Mouse (Mus musculus) kidney, embryonic 16.5 days (tissue): ENCODE data around the gene Adgrl2. TPM values are rescaled to one million over a fixed set of nuclear protein-coding genes. Genes with fewer than 3 reads are reported as not detected.

Experiments
- ATAC-seq: fragments of 200-750 bp; cut with Nextera tagmentation; 2 replicates; pipeline ENCODE4 v1.8.0; 2017; ENCODE audit warnings: moderate TSS enrichment; ENCODE audit not compliant: low FRiP score, low TSS enrichment
- H3K27ac ChIP-seq: fragments of 300-500 bp; sonication (generic); 2 replicates; pipeline ENCODE4 v1.5.1; 2014; ENCODE audit warnings: low read length
- H3K27me3 ChIP-seq: fragments of 300-500 bp; sonication (generic); 2 replicates; pipeline ENCODE4 v1.6.1; 2014; ENCODE audit warnings: low read length, control low read depth, mixed read lengths; ENCODE audit not compliant: insufficient read depth
- H3K36me3 ChIP-seq: fragments of 300-500 bp; sonication (generic); 2 replicates; pipeline ENCODE4 v1.6.1; 2014; ENCODE audit warnings: low read length, control low read depth, mixed read lengths; ENCODE audit not compliant: insufficient read depth
- H3K4me1 ChIP-seq: fragments of 300-500 bp; sonication (generic); 2 replicates; pipeline ENCODE4 v1.6.1; 2014; ENCODE audit warnings: low read length, control low read depth, mixed read lengths; ENCODE audit not compliant: insufficient read depth
- H3K4me2 ChIP-seq: fragments of 300-500 bp; sonication (generic); replicated peaks from 2 replicates; pipeline ENCODE4 v1.6.1; 2014; ENCODE audit warnings: low read depth, low read length
- H3K4me3 ChIP-seq: fragments of 300-500 bp; sonication (generic); 2 replicates; pipeline ENCODE4 v1.5.1; 2014; ENCODE audit warnings: mild to moderate bottlenecking, low read length
- H3K9ac ChIP-seq: fragments of 300-500 bp; sonication (generic); replicated peaks from 2 replicates; pipeline ENCODE4 v1.6.1; 2014; ENCODE audit warnings: low read length
- H3K9me3 ChIP-seq: fragments of 300-500 bp; sonication (generic); 2 replicates; pipeline ENCODE4 v1.6.1; 2016; ENCODE audit warnings: low read length, control low read depth
- WGBS: fragments of 180-500 bp; shearing (Covaris S2); extraction: QIAGEN DNeasy Blood & Tissue Kit; methylation state at CpG from one replicate; pipeline ENCODE4 v1.1.7; 2014; 5-methylcytosine and 5-hydroxymethylcytosine counted together
- polyA plus RNA-seq: library from polyadenylated mRNA; unstranded; fragments of >200 nt; fragmentation: Nextera tagmentation; extraction: Ambion mirVana; gene quantifications from 2 replicates; pipeline ENCODE4 v1.2.1, GENCODE M21; 2015

The Adgrl2 gene
- polyA plus RNA-seq, 1 experiment from 2014 or later = 49.9 TPM

DNA sequence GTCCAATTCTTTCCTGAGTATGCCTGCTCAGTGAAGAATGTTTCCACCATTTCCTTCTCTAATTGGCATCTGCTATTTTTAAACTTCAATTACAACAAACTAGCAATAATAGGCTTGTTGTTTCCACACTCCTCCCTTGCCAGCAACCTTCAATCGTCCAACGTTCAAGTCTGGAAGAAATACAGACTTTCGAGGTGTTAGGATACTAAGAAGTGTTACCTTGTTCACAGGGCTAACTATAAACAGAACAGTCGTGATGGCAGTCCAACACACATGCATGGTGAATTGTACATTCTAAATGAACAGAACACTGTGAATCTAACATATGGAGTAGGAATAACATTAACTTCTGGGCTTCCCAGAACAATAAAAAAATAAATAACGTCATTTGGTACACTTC, 117.8 kb downstream of the Adgrl2 start:
- no peak overlapping the region for H3K4me3 ChIP-seq
- H3K27ac ChIP-seq = no peak overlapping the region
- no peaks in the 10 kb centered on the region for H3K27me3 ChIP-seq
- ATAC-seq = no peak
- no peak overlapping the region for H3K4me2 ChIP-seq
- H3K4me1 ChIP-seq = peaks cover 4% of the 10 kb centered on the region; the same call in 1 of the 2 replicates
- H3K36me3 ChIP-seq = 0 out of 2 replicates have a peak, but pooled peaks cover 6% of the 10 kb centered on the region
- WGBS = 70% methylated on average over 5 of the region's 5 CpGs
- no peaks in the 10 kb centered on the region for H3K9me3 ChIP-seq
- no peak overlapping the region for H3K9ac ChIP-seq

DNA sequence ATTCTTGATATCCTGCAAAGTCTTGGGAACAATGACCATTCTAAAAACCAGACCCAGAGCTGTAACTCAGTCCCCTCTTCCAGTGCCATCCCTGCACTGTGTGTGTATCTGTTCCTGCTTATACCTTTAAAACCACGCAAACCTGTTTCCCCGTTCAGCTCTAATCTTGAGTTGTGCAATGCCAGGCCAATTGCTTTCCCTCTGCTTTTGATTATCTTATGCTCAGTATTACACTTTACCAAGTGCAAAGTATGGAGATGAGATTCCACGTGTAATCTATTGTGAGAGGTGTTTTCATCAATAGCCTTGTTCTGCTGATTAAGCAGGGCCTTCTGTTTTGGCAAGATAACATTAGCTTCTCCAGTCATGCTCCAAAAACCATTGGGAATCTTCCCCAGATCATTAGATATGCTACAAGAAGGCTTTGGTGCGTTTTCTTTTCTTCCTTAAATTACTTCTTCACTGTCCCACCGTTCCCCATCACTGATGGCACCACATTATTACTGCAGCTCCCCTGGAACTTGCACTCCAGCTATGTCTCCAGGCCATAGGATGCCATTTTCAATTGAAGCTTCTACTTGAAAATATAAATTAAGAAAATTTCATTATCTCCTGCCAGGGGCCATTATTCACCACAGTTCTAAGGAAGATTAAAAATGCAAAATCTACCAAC, 118.4 kb downstream of the Adgrl2 start:
- ATAC-seq = no peak
- Histone ChIP-seq H3K27ac (no peak overlapping the region), H3K27me3 (no peaks in the 10 kb centered on the region), H3K9ac (no peak overlapping the region), H3K4me2 (no peak overlapping the region), H3K9me3 (no peaks in the 10 kb centered on the region), H3K4me3 (no peak overlapping the region), H3K4me1 (peaks cover 4% of the 10 kb centered on the region; the same call in 1 of the 2 replicates), H3K36me3 (0 out of 2 replicates have a peak, but pooled peaks cover 6% of the 10 kb centered on the region)
- WGBS = 76% methylated on average over 5 of the region's 5 CpGs

DNA sequence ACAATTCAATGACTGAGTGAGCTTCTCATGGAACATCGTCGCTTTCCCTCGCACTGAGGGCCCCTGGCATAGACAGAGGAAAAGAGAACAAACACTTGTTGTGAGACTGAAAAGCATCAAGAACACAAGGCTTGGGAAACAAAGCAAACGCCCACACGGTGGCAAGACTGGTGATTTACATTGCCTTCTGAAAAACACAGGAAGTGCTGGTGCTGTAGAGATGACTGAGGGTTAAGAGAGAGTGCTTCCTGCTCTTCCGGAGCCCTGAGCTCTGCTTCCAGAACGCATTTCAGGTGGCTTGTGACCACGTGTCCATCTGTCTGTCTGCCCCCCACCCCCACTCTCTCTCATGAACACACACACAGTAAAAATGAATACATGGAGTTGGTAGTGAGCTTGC, 122.7 kb downstream of the Adgrl2 start:
- H3K4me2 ChIP-seq = no peak overlapping the region
- H3K27me3 ChIP-seq = no peaks in the 10 kb centered on the region
- peaks cover 4% of the 10 kb centered on the region; the same call in 1 of the 2 replicates for H3K4me1 ChIP-seq
- no peak overlapping the region for H3K27ac ChIP-seq
- ATAC-seq = peak; percentile 42; the same call in 1 of the 2 replicates
- H3K9me3 ChIP-seq = no peaks in the 10 kb centered on the region
- no peak overlapping the region for H3K9ac ChIP-seq
- 46% methylated on average over 8 of the region's 8 CpGs for WGBS
- H3K4me3 ChIP-seq = no peak overlapping the region
- 0 out of 2 replicates have a peak, but pooled peaks cover 18% of the 10 kb centered on the region for H3K36me3 ChIP-seq

DNA sequence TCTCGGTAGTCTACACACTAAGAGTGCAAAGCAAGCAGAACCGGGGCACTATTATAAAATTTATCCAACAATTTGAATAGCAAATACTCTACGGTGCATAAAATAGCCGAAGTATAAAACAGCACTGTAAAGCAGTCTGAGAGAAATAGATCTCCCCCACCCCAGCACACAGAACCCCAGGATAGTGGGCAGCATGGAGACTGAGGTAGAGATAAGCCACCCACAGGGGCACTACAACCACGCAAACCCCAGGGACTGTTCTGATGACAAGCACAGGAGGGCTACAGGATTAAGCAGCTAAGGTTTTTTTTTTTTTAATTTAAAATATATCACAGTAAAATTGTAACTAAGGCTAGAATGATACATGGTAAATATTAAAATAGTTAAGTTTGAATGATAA, 123.7 kb downstream of the Adgrl2 start:
- 0 out of 2 replicates have a peak, but pooled peaks cover 13% of the 10 kb centered on the region for H3K36me3 ChIP-seq
- H3K4me2 ChIP-seq = no peak overlapping the region
- no peak overlapping the region for H3K4me3 ChIP-seq
- H3K9ac ChIP-seq = no peak overlapping the region
- ATAC-seq = no peak
- H3K27me3 ChIP-seq = no peaks in the 10 kb centered on the region
- H3K27ac ChIP-seq = no peak overlapping the region
- H3K4me1 ChIP-seq = peaks cover 4% of the 10 kb centered on the region; the same call in 1 of the 2 replicates
- WGBS = 93% methylated on average over 5 of the region's 5 CpGs
- H3K9me3 ChIP-seq = no peaks in the 10 kb centered on the region

DNA sequence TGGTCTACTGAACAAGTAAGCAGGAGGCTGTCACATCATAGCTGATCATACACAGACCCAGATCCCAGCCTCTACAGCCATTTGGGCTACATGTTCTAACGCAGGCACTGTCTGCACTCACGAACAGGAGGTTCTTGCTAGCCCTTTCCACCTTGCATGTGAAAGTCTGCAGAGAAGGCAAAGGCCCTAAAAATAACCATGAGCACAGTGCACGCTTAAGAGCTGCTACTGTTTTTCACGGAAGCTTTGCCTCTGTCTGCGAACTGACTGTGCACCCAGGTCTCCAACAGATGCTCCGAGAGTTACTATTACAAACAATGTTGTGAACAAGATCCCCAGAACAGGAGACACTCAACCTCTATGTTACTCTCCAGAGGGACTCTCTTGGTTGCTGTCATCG, 124.3 kb downstream of the Adgrl2 start:
- no peak for ATAC-seq
- Histone ChIP-seq H3K4me3 (no peak overlapping the region), H3K4me1 (peaks cover 4% of the 10 kb centered on the region; the same call in 1 of the 2 replicates), H3K9me3 (no peaks in the 10 kb centered on the region), H3K36me3 (0 out of 2 replicates have a peak, but pooled peaks cover 13% of the 10 kb centered on the region), H3K27me3 (no peaks in the 10 kb centered on the region), H3K27ac (no peak overlapping the region), H3K9ac (no peak overlapping the region), H3K4me2 (no peak overlapping the region)
- WGBS = 94% methylated on average over 7 of the region's 7 CpGs

DNA sequence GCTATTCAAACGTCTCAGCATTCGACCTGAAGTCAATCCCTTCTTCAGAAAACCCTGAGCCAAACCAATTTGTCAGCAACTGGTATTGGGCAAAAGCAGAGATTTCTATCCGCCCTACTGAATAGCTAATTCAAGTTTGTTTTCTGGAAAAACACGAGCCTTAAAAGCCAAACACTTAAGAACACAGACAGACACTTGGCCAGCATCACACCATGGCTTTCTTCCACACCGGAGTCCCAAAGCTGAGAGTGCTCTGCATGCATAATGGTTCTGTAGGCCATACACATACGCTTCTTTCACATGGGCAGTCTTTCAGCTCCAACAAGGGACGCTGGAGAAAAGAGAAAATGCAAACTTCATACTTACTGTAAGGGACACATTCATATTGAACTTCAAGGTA, 125.1 kb downstream of the Adgrl2 start:
- H3K4me1 ChIP-seq = peaks cover 4% of the 10 kb centered on the region; the same call in 1 of the 2 replicates
- H3K4me3 ChIP-seq = no peak overlapping the region
- no peak overlapping the region for H3K27ac ChIP-seq
- H3K36me3 ChIP-seq = peaks cover 13% of the 10 kb centered on the region; the same call in 1 of the 2 replicates
- ATAC-seq = no peak
- H3K9ac ChIP-seq = no peak overlapping the region
- H3K4me2 ChIP-seq = no peak overlapping the region
- 79% methylated on average over 7 of the region's 7 CpGs for WGBS
- no peaks in the 10 kb centered on the region for H3K27me3 ChIP-seq
- no peaks in the 10 kb centered on the region for H3K9me3 ChIP-seq

DNA sequence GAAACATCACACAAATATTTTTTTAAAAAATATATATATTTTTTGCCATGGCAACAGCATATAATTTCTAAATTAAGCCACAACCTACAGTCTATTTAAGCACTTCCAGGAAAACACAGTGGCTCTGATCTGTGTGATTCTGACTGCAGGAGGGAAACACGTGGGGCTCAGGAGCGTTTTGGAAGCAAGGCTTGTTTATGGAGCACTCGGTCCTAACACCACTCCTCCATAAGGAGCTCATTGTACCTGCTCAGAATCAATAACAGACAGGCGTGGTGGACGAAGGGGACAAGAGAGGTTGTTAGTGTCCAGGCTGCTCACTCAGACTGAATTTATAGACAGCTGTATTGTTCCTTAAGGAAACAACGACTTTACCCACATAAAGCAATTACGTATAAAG, 128.5 kb downstream of the Adgrl2 start:
- H3K36me3 ChIP-seq = peaks cover 32% of the 10 kb centered on the region
- no peak for ATAC-seq

DNA sequence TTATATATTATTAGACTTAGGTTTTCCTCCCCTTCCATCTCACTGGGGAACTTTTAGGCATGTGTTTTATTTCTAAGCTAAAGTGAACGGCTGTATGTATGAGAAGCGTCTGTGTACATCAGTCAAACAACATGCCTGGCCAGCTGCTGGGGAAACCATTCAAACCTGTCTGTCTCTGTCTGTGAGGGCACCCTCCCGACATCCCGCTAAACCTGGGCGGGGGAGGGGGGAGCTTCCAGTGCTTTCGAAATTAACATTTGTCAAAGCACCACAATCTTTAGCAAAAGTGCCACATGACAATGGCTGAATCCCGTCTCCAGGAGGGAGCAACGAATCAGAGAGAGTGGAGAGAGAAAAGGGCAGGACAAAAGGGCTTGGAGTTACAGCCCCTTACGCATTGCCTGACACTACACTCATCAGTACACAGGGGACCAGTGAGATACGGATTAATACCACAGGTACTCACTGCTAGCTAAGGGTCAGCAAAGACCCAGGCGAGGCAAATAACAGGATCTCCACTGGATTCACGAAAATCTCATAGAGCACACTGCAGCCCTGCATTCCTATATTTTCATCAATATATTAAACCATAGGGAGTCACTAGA, 135.9 kb downstream of the Adgrl2 start:
- Histone ChIP-seq H3K9me3 (no peaks in the 10 kb centered on the region), H3K4me2 (no peak overlapping the region), H3K4me3 (no peak overlapping the region), H3K27ac (no peak overlapping the region), H3K36me3 (peaks cover 38% of the 10 kb centered on the region), H3K9ac (no peak overlapping the region), H3K4me1 (peaks cover 7% of the 10 kb centered on the region), H3K27me3 (no peaks in the 10 kb centered on the region)
- 43% methylated on average over 12 of the region's 12 CpGs for WGBS
- no peak for ATAC-seq

More for the DNA sequence above, 128.5 kb downstream of the Adgrl2 start:
- Histone ChIP-seq H3K9me3 (no peaks in the 10 kb centered on the region), H3K9ac (no peak overlapping the region), H3K27me3 (no peaks in the 10 kb centered on the region), H3K4me1 (no peaks in the 10 kb centered on the region), H3K4me3 (no peak overlapping the region), H3K4me2 (no peak overlapping the region), H3K27ac (no peak overlapping the region)
- 54% methylated on average over 7 of the region's 7 CpGs for whole genome bisulfite sequencing

DNA sequence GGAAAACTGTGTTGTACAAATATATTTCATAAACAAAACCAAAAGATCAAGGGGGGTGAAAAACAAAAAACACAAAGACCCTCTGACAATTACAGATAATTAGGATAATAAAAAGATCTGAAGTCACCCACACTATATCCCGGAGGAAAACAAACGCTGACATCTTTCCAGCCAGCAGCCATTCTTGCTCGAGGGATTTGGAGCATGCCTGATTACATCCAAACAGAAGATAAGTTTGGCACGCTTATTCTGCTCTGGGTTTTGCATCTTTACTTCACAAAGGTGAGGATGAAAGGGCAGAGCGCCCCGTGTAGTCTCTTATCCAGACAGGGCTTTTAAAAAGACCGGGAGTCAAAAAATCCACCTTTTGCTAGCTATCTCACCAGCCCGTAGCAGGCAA, 137.0 kb downstream of the Adgrl2 start:
- Histone ChIP-seq H3K9me3 (no peaks in the 10 kb centered on the region), H3K27me3 (no peaks in the 10 kb centered on the region), H3K27ac (no peak overlapping the region), H3K4me3 (no peak overlapping the region), H3K4me2 (no peak overlapping the region), H3K9ac (no peak overlapping the region), H3K36me3 (peaks cover 39% of the 10 kb centered on the region), H3K4me1 (peaks cover 7% of the 10 kb centered on the region)
- no peak for ATAC-seq
- 56% methylated on average over 8 of the region's 8 CpGs for WGBS

DNA sequence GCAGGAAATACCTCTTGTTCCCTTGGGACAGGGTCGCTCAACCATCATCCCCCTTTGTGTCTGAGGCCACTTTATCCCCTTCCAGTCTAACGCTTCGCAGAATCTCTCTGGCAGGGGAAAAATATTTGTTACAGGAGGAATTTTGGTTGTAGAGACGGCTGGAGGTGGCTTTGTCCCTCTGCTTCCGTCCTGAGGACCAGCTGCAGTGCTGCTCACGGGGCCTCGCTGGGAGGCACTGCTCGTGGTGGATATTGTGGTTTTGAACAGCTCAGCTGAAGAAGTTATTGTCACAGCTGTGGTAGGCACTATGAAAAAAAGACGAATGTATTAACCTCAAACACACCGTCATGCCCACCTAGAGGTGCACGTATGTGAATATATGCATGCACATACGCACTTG, 137.8 kb downstream of the Adgrl2 start:
- H3K27me3 ChIP-seq = no peaks in the 10 kb centered on the region
- 57% methylated on average over 12 of the region's 12 CpGs for WGBS
- H3K4me2 ChIP-seq = no peak overlapping the region
- H3K9me3 ChIP-seq = no peaks in the 10 kb centered on the region
- no peak for ATAC-seq
- H3K4me3 ChIP-seq = no peak overlapping the region
- no peak overlapping the region for H3K9ac ChIP-seq
- H3K27ac ChIP-seq = no peak overlapping the region
- H3K4me1 ChIP-seq = peaks cover 7% of the 10 kb centered on the region
- peaks cover 44% of the 10 kb centered on the region for H3K36me3 ChIP-seq
